Mouse (Mus musculus) layer of hippocampus, adult 9-10 months (tissue): ENCODE results near the gene Slc25a12.

Experiments used
- DNase-seq: peaks from one replicate; pipeline ENCODE4 v3.0.0; 2022; ENCODE audit warnings: low spot score

The Slc25a12 gene

DNA sequence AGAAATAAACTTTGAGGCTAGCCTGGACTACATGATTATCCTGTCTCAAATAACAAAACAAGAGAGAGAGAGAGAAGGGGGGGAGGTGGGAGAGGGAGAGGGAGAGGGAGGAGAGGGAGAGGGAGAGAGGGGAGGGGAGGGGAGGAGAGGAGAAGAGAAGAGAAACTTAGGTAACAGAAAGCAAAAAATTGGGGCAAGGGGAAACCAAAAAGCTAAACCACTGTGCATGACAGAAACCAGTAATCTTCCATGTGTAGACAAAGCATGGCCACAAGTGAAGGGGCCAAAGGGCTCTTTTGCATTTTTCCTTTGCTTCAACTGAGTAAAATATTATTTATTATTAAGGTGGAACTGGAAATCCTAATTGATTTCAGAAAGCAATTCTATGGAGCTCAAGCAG lies 61.2 kb downstream of the Slc25a12 start:
- no peak for DNase-seq

DNA sequence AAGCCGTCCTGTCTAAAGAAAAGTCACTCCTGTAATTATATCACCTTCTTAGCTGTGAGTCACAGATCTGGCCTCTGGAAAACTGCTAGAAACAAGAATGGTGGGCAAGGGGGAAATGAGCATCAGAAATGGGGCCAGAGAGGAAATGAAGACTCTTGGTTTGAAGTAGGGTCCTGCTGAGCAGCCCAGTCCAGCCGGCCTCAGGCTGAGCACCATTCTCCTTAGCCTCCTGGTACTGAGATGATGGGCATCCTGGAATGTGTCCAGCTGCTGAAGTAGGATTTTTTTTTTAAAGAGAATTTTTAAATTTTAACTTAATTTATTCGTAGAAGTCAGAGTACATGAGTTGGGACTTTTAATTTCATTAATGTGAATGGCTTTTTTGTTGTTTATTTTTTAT lies 62.7 kb downstream of the Slc25a12 start:
- DNase-seq, result no peak

DNA sequence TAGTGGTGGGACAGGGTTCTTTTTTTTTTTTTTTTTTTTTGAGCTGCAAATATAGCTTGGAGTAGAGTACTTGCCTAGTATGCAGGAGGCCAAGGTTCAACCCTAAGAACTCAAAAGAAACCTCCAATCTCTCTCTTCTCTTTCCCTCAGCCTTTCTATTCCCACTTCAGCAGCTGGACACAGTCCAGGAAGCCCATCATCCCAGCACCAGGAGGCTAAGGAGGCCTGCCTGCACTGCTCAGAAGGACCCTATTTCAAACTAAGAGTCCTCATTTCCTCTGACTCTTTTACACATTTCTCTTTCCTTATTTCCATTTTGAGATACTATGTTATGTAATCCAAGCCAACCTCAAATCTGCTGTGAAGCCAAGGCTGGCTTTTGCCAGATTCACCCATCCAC lies 64.3 kb downstream of the Slc25a12 start:
- DNase-seq, result no peak

- no peak for DNase-seq
These were observed 65.3 kb downstream of the Slc25a12 start for GRCm38 (mm10) chr2:71302156-71302663.

DNA sequence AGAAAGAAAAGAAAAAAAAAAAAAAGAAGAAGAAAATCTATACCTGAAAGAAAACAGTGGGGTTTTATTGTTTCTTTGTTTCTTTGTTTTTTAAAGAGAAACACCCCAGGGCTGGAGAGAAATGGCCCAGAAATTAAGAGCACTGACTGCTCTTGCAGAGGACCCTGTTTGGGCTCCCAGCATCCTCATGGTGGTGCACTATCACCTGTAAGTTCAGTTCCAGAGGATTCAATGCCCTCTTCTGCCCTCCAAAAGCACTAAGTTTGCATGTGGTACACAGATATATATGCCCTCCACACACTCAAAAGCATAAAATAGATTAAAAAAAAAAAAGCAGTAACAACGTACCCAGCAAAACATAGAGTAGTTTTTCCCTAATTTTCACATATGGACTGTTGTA lies 68.8 kb downstream of the Slc25a12 start:
- no peak for DNase-seq

GRCm38 (mm10) chr2:71297501-71297900 lies 70.0 kb downstream of the Slc25a12 start:
- no peak for DNase-seq

DNA sequence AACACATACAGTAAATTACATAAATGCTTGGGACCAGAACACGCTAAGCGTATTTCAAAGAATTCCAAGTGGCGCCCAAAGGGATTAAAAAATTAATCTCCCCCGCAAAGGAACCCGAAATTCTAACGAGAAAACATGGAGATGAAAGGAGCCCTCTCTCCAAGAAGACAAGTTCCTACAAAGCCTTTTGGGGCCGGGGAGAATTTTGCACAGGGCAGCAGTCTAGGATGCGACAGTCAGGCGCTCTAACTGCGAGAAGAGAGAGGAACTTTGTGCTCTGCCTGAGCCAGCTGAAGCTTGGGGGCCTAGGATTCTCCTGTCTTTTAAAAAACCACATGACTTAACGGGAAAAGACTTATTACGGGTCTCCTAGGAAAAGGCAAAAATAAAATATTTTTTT lies 71.7 kb downstream of the Slc25a12 start:
- DNase-seq, result no peak

DNA sequence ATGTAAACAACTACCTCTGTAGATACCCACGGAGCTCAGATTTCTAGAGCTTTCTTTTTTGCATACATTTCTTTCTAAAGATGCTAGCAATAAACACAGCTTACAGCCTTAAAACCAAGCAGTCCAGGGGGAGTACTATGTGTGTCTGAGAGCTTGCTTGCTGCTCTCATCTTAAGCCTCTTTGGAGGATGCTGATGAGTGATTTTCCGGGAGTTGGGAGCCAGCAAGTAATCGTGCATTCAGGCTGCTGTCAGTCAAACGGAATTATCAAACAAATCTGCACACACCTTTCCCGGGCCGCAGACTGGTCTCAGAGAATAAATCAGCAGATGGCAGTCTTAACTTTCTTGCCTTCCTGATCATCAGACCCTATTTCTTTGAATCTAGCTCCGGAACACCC lies 73.1 kb downstream of the Slc25a12 start:
- DNase-seq, result no peak

DNA sequence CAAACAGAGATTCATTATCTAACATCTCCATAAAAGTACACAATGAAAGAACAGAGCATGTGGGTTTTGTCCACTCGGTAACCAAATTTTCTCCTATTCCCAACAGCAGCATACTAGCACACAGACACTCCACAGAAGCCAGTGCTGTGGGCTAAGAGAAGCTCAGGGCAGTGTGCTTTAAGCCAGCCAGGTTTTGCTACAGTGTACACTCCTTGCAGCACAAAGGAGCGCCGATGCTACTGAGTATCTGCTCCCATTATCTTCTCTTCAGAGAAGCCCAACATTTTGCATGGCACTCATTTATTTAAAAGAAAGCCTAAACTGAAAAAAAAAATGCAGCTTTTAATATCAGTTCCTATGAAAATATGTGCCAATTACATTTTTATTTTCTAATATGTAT lies 73.6 kb downstream of the Slc25a12 start:
- no peak for DNase-seq

DNA sequence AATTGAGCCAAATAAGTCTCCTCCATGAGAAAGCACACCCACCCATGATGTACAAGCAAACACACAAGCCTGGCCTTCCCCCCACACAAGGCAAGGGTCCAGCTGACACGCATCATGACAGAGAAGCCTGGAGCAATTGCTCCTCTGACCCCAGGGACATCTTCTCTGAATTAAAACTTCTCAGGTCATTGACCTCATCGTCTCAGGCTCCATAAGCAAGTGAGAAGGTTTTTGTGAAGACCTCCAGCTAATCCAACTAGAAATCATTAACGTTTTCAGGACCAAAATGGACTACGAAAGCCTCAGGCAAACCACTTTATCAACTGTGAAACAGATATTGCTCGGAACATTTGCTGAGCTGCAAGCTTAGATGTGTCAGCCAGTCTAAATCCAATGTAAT lies 76.0 kb downstream of the Slc25a12 start:
- DNase-seq, result no peak

GRCm38 (mm10) chr2:71290107-71290775 lies 77.3 kb downstream of the Slc25a12 start:
- DNase-seq, result no peak

DNA sequence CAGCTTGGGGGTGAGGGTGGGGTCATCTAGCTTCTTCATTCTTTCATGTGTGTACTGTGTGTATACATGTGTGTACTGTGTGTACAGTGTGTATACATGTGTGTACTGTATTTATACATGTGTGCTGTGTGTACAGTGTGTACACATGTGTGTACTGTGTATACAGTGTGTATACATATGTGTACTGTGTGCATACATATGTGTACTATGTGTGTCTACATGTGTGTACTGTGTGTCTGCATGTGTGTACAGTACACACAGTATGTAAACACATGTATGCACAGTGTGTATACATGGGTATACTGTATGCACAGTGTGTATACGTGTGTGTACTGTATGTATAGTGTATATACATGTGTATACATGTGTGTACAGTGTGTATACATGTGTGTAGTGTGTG lies 85.6 kb downstream of the Slc25a12 start:
- DNase-seq, result no peak

GRCm38 (mm10) chr2:71278791-71279775 lies 88.5 kb downstream of the Slc25a12 start:
- no peak for DNase-seq

GRCm38 (mm10) chr2:71275734-71276133 lies 91.8 kb downstream of the Slc25a12 start:
- no peak for DNase-seq

DNA sequence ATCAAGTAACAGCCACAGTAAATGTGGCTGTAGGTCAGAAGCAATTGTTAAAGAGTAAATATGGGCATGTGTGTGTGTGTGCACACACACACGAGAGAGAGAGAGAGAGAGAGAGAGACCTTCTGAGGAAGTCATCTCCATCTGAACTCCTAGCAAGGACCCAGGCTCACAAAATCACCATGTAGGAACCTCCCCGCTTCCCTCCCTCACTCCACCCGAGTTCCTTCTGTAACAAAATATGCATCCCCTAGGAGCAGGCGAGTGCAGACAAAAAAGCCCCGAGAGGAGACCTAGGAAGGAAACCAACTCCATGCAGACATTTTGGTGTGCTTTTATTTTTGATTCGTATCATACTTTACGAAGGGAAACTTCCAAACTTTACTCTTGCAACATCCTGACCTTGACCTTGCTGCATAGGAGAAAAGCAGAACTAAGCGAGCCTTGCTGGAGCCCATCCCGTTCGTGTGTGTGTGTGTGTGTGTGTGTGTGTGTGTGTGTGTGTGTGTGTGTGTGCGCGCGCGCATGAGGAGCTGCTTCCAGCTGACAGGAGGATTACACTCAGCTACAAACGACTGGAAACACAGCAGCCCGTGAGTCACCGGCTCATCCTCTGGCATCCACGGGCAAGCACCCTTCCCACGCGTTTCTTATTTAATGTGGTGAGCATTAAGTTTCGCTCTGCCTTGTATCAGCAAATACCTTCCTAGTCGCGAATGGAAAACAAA lies 93.4 kb downstream of the Slc25a12 start:
- DNase-seq, result no peak

- DNase-seq, result no peak
These were observed 97.5 kb downstream of the Slc25a12 start for GRCm38 (mm10) chr2:71270085-71270484.

GRCm38 (mm10) chr2:71269332-71269731 lies 98.2 kb downstream of the Slc25a12 start:
- DNase-seq, result no peak

GRCm38 (mm10) chr2:71268691-71269090 lies 98.9 kb downstream of the Slc25a12 start:
- DNase-seq, result no peak

DNA sequence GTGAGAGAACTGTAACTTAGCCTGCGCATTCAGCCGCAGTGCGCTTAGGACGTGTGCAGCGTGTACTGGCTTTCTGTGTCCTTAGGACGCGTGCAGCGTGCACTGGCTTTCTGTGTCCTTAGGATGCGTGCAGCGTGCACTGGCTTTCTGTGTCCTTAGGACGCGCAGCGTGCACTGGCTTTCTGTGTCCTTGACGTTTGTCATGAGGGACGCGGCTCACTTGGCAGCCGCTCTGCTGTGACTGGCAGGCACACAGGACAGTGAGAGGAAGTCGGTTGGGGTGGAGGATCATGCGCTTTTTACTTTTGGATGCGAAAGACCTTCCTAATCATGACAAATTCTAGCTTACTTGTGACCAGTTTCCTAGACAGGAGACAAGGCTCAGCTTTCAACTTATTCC lies 103.0 kb downstream of the Slc25a12 start:
- no peak for DNase-seq

DNA sequence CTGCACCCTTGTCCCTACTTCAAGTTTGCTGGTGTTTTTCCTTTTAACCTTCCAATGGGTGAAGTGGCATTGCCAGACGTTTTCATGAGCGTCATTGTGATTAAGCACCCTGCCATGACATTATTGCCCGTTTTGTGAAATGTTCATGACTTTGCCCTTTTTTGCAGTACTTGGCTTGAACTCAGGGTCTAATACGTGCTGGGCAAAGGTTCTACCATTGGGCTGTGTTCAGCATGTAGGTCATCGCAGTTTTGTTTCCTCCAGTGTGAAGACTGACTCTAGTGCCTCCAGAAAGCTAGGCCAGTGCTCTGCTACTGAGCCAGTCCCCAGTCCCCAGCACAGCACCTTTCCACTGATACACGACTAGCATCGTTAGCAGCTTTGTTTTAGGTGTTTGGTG lies 111.0 kb downstream of the Slc25a12 start:
- no peak for DNase-seq

GRCm38 (mm10) chr2:71254836-71255235 lies 112.7 kb downstream of the Slc25a12 start:
- DNase-seq, result no peak

GRCm38 (mm10) chr2:71250841-71251240 lies 116.7 kb downstream of the Slc25a12 start:
- no peak for DNase-seq
